15 mouse cellular contexts compared by ENCODE assay signal in the genomic region with DNA sequence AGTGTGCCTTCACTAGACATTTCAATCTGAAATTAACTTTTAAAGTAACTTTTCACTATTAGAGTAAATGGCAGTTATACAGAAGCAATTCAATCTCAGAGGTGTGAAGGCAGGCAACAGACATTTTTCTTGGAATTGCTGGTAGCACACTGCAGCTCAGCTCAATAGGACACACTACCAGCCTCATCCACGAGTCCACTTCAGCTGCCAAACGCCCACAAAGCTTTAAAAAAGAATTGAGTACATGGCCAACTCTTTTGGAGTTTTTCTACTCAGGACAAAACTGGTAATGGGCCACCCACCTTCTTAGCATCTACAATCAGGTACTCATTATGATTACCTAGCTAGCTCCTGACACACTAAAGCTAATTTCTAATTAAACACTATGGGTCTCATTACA.
"Had no signal": no experiment of that assay in that cellular context is flagged by ENCODE, and none has a peak within 500 bp of the region (broad histone marks: within the 10 kb centered on the region; RNA-seq: fewer than 3 reads in every experiment).

No protein-coding gene starts in this region.

- ATAC-seq: liver, postnatal 0 days; midbrain, embryonic 16.5 days had no signal

- H3K4me2 ChIP-seq: liver, embryonic 13.5 days; midbrain, embryonic 12.5 days; stomach, embryonic 15.5 days had no signal

- H3K4me3 ChIP-seq: layer of hippocampus, adult 2 months; limb, embryonic 12.5 days; liver, embryonic 13.5 days; lung, embryonic 15.5 days; midbrain, embryonic 12.5 days; stomach, embryonic 15.5 days had no signal

- H3K27ac ChIP-seq: layer of hippocampus, adult 2 months; limb, embryonic 12.5 days; liver, embryonic 13.5 days; lung, embryonic 15.5 days; macrophage; midbrain, embryonic 12.5 days; stomach, embryonic 15.5 days had no signal

- H3K36me3 ChIP-seq: limb, embryonic 12.5 days; liver, embryonic 13.5 days; lung, embryonic 15.5 days; midbrain, embryonic 12.5 days; stomach, embryonic 15.5 days had no signal

- H3K9me3 ChIP-seq: limb, embryonic 12.5 days; liver, embryonic 13.5 days; lung, embryonic 15.5 days; midbrain, embryonic 12.5 days; stomach, embryonic 15.5 days had no signal

- H3K27me3 ChIP-seq: limb, embryonic 12.5 days; liver, embryonic 13.5 days; lung, embryonic 15.5 days; midbrain, embryonic 12.5 days; stomach, embryonic 15.5 days had no signal

- H3K9ac ChIP-seq: limb, embryonic 12.5 days; liver, embryonic 13.5 days; lung, embryonic 15.5 days; midbrain, embryonic 12.5 days; stomach, embryonic 15.5 days had no signal

- DNase-seq: kidney, postnatal 10 days; kidney, postnatal 4 days; liver; liver, embryonic 13.5 days; liver, postnatal 0 days; lung, postnatal 14 days; right cerebral cortex, postnatal 14 days; thymus, postnatal 36 days had no signal
